Comparison of ENCODE assay signal across 7 mouse cellular contexts in the genomic region with DNA sequence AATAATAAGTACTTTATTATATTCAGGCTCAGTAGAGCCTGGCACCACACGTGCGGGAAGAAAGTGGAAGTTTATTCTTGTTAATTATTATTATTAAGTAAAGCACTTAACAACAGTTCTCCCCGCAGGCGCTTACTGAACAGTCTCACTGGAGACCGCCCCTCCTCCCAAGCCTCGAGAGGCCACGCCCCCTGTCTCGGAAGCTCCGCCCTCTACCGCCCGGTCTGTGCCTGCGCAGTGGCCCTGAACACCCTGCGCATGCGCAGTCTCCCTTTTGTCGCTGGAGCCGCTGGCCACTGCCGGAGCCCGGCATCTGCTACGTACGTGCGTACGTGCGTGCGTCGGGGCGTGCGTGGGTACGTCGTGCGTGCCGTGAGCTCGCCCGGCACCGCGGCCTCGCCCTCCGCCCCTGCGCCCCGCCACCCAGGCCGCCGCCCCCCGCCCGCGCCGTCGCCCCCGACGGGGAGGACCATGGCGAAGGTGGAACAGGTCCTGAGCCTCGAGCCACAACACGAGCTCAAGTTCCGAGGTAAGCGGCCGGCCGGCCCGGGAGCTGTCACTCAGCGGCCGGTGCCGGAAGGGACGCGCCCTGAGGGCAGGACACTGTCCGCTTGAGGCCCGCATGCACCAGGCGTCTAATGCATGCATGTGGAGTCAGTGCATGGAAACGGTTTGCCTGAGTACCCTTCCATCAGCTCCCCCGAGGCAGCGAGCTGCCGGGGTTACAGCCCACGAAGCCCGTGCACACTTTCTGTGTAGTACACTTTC. TPM values are rescaled to one million over a fixed set of nuclear protein-coding genes. Genes with fewer than 3 reads are reported as not detected.
DNase-seq lines count a peak whose midpoint lies in the region; ATAC-seq lines count a peak whose summit lies in the region.

A gene (plus strand): TSS at position 290 of the 768 bp plus-strand sequence.

- DNase-seq in adrenal gland, postnatal 25 days, result peak; percentile 100
- DNase-seq in heart, adult 11 months, result peak; percentile 100
- peak; percentile 99 for DNase-seq in kidney, adult 18-20 months
- DNase-seq in limb, embryonic 11.5 days (ENCODE audit: low spot score), result peak; percentile 100
- DNase-seq in midbrain, embryonic 14.5 days, result peak; percentile 100
- DNase-seq in spleen, adult 18-20 months, result peak; percentile 98 to 100

- H3K4me2 ChIP-seq in embryonic facial prominence, embryonic 12.5 days (replicated peaks), result peak within 1 kb of the TSS; percentile 81
- peak within 1 kb of the TSS; percentile 72 for H3K4me2 ChIP-seq in limb, embryonic 11.5 days (ENCODE audit: low read depth, severe bottlenecking)
- peak within 1 kb of the TSS; percentile 66 for H3K4me2 ChIP-seq in midbrain, embryonic 14.5 days (ENCODE audit: low read length)

- H3K9ac ChIP-seq in embryonic facial prominence, embryonic 12.5 days, result peak within 1 kb of the TSS; percentile 70
- H3K9ac ChIP-seq in limb, embryonic 11.5 days (ENCODE audit: low read length), result peak within 1 kb of the TSS; percentile 76
- H3K9ac ChIP-seq in midbrain, embryonic 14.5 days (replicated peaks; ENCODE audit: low read length), result peak within 1 kb of the TSS; percentile 74

- H3K4me1 ChIP-seq in embryonic facial prominence, embryonic 12.5 days, result peaks cover 13% of the 10 kb centered on the region
- peaks cover 9% of the 10 kb centered on the region; the same call in 1 of the 2 replicates for H3K4me1 ChIP-seq in limb, embryonic 11.5 days (ENCODE audit: control insufficient read depth, insufficient read depth, low read length)
- H3K4me1 ChIP-seq in midbrain, embryonic 14.5 days (ENCODE audit: control insufficient read depth, insufficient read depth, low read length), result peaks cover 9% of the 10 kb centered on the region

- no peaks in the 10 kb centered on the region for H3K9me3 ChIP-seq in embryonic facial prominence, embryonic 12.5 days
- H3K9me3 ChIP-seq in limb, embryonic 11.5 days (ENCODE audit: control insufficient read depth, low read length), result no peaks in the 10 kb centered on the region
- no peaks in the 10 kb centered on the region for H3K9me3 ChIP-seq in midbrain, embryonic 14.5 days (ENCODE audit: control insufficient read depth, low read length)

- H3K27ac ChIP-seq in embryonic facial prominence, embryonic 12.5 days, result peak within 1 kb of the TSS; percentile 72; the same call in 1 of the 2 replicates
- H3K27ac ChIP-seq in limb, embryonic 11.5 days (replicated peaks; ENCODE audit: low read depth, low read length), result 0 out of 2 replicates have a peak within 1 kb of the TSS, but pooled peaks have one; percentile 12
- H3K27ac ChIP-seq in midbrain, embryonic 14.5 days (replicated peaks; ENCODE audit: low read depth, low read length), result peak within 1 kb of the TSS; percentile 74

- H3K27me3 ChIP-seq in embryonic facial prominence, embryonic 12.5 days, result no peaks in the 10 kb centered on the region
- no peaks in the 10 kb centered on the region for H3K27me3 ChIP-seq in limb, embryonic 11.5 days (ENCODE audit: control insufficient read depth, insufficient read depth, low read length)
- no peaks in the 10 kb centered on the region for H3K27me3 ChIP-seq in midbrain, embryonic 14.5 days (ENCODE audit: control insufficient read depth, insufficient read depth, low read length)

- peak within 1 kb of the TSS; percentile 73 for H3K4me3 ChIP-seq in embryonic facial prominence, embryonic 12.5 days
- peak within 1 kb of the TSS; percentile 87 for H3K4me3 ChIP-seq in limb, embryonic 11.5 days (ENCODE audit: low read depth, low read length)
- peak within 1 kb of the TSS; percentile 78 for H3K4me3 ChIP-seq in midbrain, embryonic 14.5 days (replicated peaks; ENCODE audit: low read depth, low read length)

- ATAC-seq in embryonic facial prominence, embryonic 12.5 days (ENCODE audit: insufficient number of reproducible peaks, insufficient read depth, low FRiP score, low TSS enrichment), result peak; percentile 99
- ATAC-seq in limb, embryonic 11.5 days (ENCODE audit: insufficient number of reproducible peaks, low FRiP score, low TSS enrichment, low read depth), result peak; percentile 97
- peak; percentile 96 for ATAC-seq in midbrain, embryonic 14.5 days (ENCODE audit: low FRiP score, low TSS enrichment)

- 0 out of 2 replicates have a peak, but pooled peaks cover 3% of the 10 kb centered on the region for H3K36me3 ChIP-seq in embryonic facial prominence, embryonic 12.5 days
- no peaks in the 10 kb centered on the region for H3K36me3 ChIP-seq in limb, embryonic 11.5 days (ENCODE audit: control insufficient read depth, insufficient read depth, low read length)
- H3K36me3 ChIP-seq in midbrain, embryonic 14.5 days (ENCODE audit: control insufficient read depth, insufficient read depth, low read length), result no peaks in the 10 kb centered on the region

- 1% methylated on average over 70 of the region's 70 CpGs for WGBS in embryonic facial prominence, embryonic 12.5 days
- WGBS in limb, embryonic 11.5 days, result 1% methylated on average over 70 of the region's 70 CpGs
- 2% methylated on average over 70 of the region's 70 CpGs for WGBS in midbrain, embryonic 14.5 days

RNA-seq across cellular contexts. Expression of the gene that starts here (rescaled TPM):
- 130 and 177 TPM in 2 replicates for total RNA-seq in adrenal gland, postnatal 25 days (2021)
- 11.7 and 13.4 TPM in 2 replicates for polyA plus RNA-seq in embryonic facial prominence, embryonic 12.5 days (2016; fragmentation: Nextera tagmentation; extraction: Ambion mirVana)
- polyA plus RNA-seq in limb, embryonic 11.5 days (2014; fragmentation: Nextera tagmentation; extraction: Ambion mirVana), result 9.8 and 11.0 TPM in 2 replicates
- 14.8 and 24.3 TPM in 2 replicates for polyA plus RNA-seq in midbrain, embryonic 14.5 days (2014; fragmentation: Nextera tagmentation; extraction: Ambion mirVana)

Comparison
In these comparisons a context has a peak if more than half of its experiments do, and no peak if none do; other contexts are left out.
1. Peak in every context shown above with its lines: DNase-seq, ATAC-seq, H3K4me3 ChIP-seq and H3K27ac ChIP-seq.
2. H3K27ac ChIP-seq: peak in every context shown above with its lines; median percentile 74 in midbrain, embryonic 14.5 days; 72 in embryonic facial prominence, embryonic 12.5 days; 12 in limb, embryonic 11.5 days.